Mouse (Mus musculus): ENCODE results near the gene Rab43. TPM values are rescaled to one million over a fixed set of nuclear protein-coding genes. Genes with fewer than 3 reads are reported as not detected.

The Rab43 gene
- 15.5 and 23.6 TPM in 2 replicates for polyA plus RNA-seq (2011; ENCODE audit: insufficient read length, low read depth, missing spikeins)

GRCm38 (mm10) chr6:87811675-87812338, at the start of gene Rab43:
Gene Rab43, minus strand, starts transcription at chr6:87812164.
- H3K4me3 ChIP-seq (ENCODE audit: insufficient read depth, low read length), result peak within 1 kb of the TSS; percentile 64
- TF ChIP-seq CTCF (IDR thresholded peaks at IDR 0.05; ENCODE audit: borderline replicate concordance, insufficient read depth, low read length) (no peak), POLR2A (IDR thresholded peaks at IDR 0.05; ENCODE audit: low read depth, low read length) (peak; percentile 88)
- peaks cover 8% of the 10 kb centered on the region; the same call in 1 of the 2 replicates for H3K4me1 ChIP-seq (ENCODE audit: control insufficient read depth, insufficient read depth, low read length)
- peak within 1 kb of the TSS; percentile 74 for H3K27ac ChIP-seq (ENCODE audit: insufficient read depth, low read length)

- no peak for TF ChIP-seq POLR2A (IDR thresholded peaks at IDR 0.05; ENCODE audit: low read depth, low read length)
- no peak for TF ChIP-seq CTCF (IDR thresholded peaks at IDR 0.05; ENCODE audit: borderline replicate concordance, insufficient read depth, low read length)
- H3K4me1 ChIP-seq (ENCODE audit: control insufficient read depth, insufficient read depth, low read length), result peaks cover 15% of the 10 kb centered on the region
- peak overlapping the region; percentile 64 for H3K27ac ChIP-seq (ENCODE audit: insufficient read depth, low read length)
Observed at GRCm38 (mm10) chr6:87857071-87857470, 45.1 kb upstream of the Rab43 start.

GRCm38 (mm10) chr6:87853446-87853845, 41.5 kb upstream of the Rab43 start:
- H3K4me1 ChIP-seq (ENCODE audit: control insufficient read depth, insufficient read depth, low read length), result peaks cover 17% of the 10 kb centered on the region
- peak overlapping the region; percentile 81 for H3K27ac ChIP-seq (ENCODE audit: insufficient read depth, low read length)
- TF ChIP-seq CTCF (IDR thresholded peaks at IDR 0.05; ENCODE audit: borderline replicate concordance, insufficient read depth, low read length) (no peak), POLR2A (IDR thresholded peaks at IDR 0.05; ENCODE audit: low read depth, low read length) (no peak)
- H3K4me3 ChIP-seq (ENCODE audit: insufficient read depth, low read length), result no peak overlapping the region

More at GRCm38 (mm10) chr6:87857071-87857470, 45.1 kb upstream of the Rab43 start:
- no peak overlapping the region for H3K4me3 ChIP-seq (ENCODE audit: insufficient read depth, low read length)

- Histone ChIP-seq H3K4me3 (ENCODE audit: insufficient read depth, low read length) (no peak overlapping the region), H3K4me1 (ENCODE audit: control insufficient read depth, insufficient read depth, low read length) (peaks cover 15% of the 10 kb centered on the region), H3K27ac (ENCODE audit: insufficient read depth, low read length) (no peak overlapping the region)
- TF ChIP-seq POLR2A (IDR thresholded peaks at IDR 0.05; ENCODE audit: low read depth, low read length) (no peak), CTCF (IDR thresholded peaks at IDR 0.05; ENCODE audit: borderline replicate concordance, insufficient read depth, low read length) (no peak)
Observed at GRCm38 (mm10) chr6:87851871-87852270, 39.9 kb upstream of the Rab43 start.

GRCm38 (mm10) chr6:87850900-87851614, 39.1 kb upstream of the Rab43 start, which contains the start of gene Cnbp:
Gene Cnbp, minus strand, starts transcription at chr6:87851106.
- Histone ChIP-seq H3K4me3 (ENCODE audit: insufficient read depth, low read length) (peak within 1 kb of the TSS; percentile 85), H3K27ac (ENCODE audit: insufficient read depth, low read length) (peak within 1 kb of the TSS; percentile 81), H3K4me1 (ENCODE audit: control insufficient read depth, insufficient read depth, low read length) (peaks cover 14% of the 10 kb centered on the region)
- TF ChIP-seq CTCF (IDR thresholded peaks at IDR 0.05; ENCODE audit: borderline replicate concordance, insufficient read depth, low read length), result no peak
- TF ChIP-seq POLR2A (IDR thresholded peaks at IDR 0.05; ENCODE audit: low read depth, low read length), result peak; percentile 84

GRCm38 (mm10) chr6:87850155-87850899, 38.4 kb upstream of the Rab43 start:
- Histone ChIP-seq H3K27ac (ENCODE audit: insufficient read depth, low read length) (peak overlapping the region; percentile 81), H3K4me3 (ENCODE audit: insufficient read depth, low read length) (peak overlapping the region; percentile 71), H3K4me1 (ENCODE audit: control insufficient read depth, insufficient read depth, low read length) (peaks cover 14% of the 10 kb centered on the region)
- TF ChIP-seq CTCF (IDR thresholded peaks at IDR 0.05; ENCODE audit: borderline replicate concordance, insufficient read depth, low read length), result no peak
- TF ChIP-seq POLR2A (IDR thresholded peaks at IDR 0.05; ENCODE audit: low read depth, low read length), result 0 out of 2 replicates have a peak, but pooled peaks have one; percentile 1

GRCm38 (mm10) chr6:87849780-87850154, 37.8 kb upstream of the Rab43 start:
- Histone ChIP-seq H3K27ac (ENCODE audit: insufficient read depth, low read length) (peak overlapping the region; percentile 81), H3K4me3 (ENCODE audit: insufficient read depth, low read length) (peak overlapping the region; percentile 71), H3K4me1 (ENCODE audit: control insufficient read depth, insufficient read depth, low read length) (peaks cover 14% of the 10 kb centered on the region)
- TF ChIP-seq CTCF (IDR thresholded peaks at IDR 0.05; ENCODE audit: borderline replicate concordance, insufficient read depth, low read length) (no peak), POLR2A (IDR thresholded peaks at IDR 0.05; ENCODE audit: low read depth, low read length) (0 out of 2 replicates have a peak, but pooled peaks have one; percentile 9)

GRCm38 (mm10) chr6:87846813-87847212, 34.8 kb upstream of the Rab43 start:
- H3K27ac ChIP-seq (ENCODE audit: insufficient read depth, low read length), result no peak overlapping the region
- H3K4me3 ChIP-seq (ENCODE audit: insufficient read depth, low read length), result peak overlapping the region; percentile 31
- peaks cover 6% of the 10 kb centered on the region for H3K4me1 ChIP-seq (ENCODE audit: control insufficient read depth, insufficient read depth, low read length)
- TF ChIP-seq CTCF (IDR thresholded peaks at IDR 0.05; ENCODE audit: borderline replicate concordance, insufficient read depth, low read length), result no peak
- TF ChIP-seq POLR2A (IDR thresholded peaks at IDR 0.05; ENCODE audit: low read depth, low read length), result no peak

- peaks cover 6% of the 10 kb centered on the region for H3K4me1 ChIP-seq (ENCODE audit: control insufficient read depth, insufficient read depth, low read length)
- H3K4me3 ChIP-seq (ENCODE audit: insufficient read depth, low read length), result no peak overlapping the region
- no peak overlapping the region for H3K27ac ChIP-seq (ENCODE audit: insufficient read depth, low read length)
- TF ChIP-seq POLR2A (IDR thresholded peaks at IDR 0.05; ENCODE audit: low read depth, low read length) (no peak), CTCF (IDR thresholded peaks at IDR 0.05; ENCODE audit: borderline replicate concordance, insufficient read depth, low read length) (no peak)
Observed at GRCm38 (mm10) chr6:87845031-87845695, 33.2 kb upstream of the Rab43 start.

Measured in embryonic fibroblast, embryonic 13.5 days (primary cell).